Mouse (Mus musculus): ENCODE measurements at regions not wholly inside any gene's neighbourhood (a gene's known extent, or its start where the extent isn't known, plus 50 kb on each side); places are given as distances from the start of the nearest gene placed in this dataset.

GRCm38 (mm10) chr7:37006921-37007320, 309.0 kb downstream of the Tshz3 start:
- 74% methylated on average over 10 of the region's 10 CpGs for WGBS

GRCm38 (mm10) chr7:37011180-37011754, 313.3 kb downstream of the Tshz3 start:
- ATAC-seq (ENCODE audit: insufficient read depth, low FRiP score, low TSS enrichment) (no peak), DNase-seq (ENCODE audit: low spot score) (peak; percentile 48)
- Histone ChIP-seq H3K27me3 (ENCODE audit: control insufficient read depth, insufficient read depth, low read length) (no peaks in the 10 kb centered on the region), H3K9ac (ENCODE audit: low read length) (no peak overlapping the region), H3K27ac (ENCODE audit: low read depth, low read length) (no peak overlapping the region), H3K36me3 (ENCODE audit: control insufficient read depth, insufficient read depth, low read length) (no peaks in the 10 kb centered on the region), H3K4me3 (ENCODE audit: low read depth, low read length) (no peak overlapping the region), H3K4me1 (ENCODE audit: control insufficient read depth, insufficient read depth, low read length) (no peaks in the 10 kb centered on the region), H3K9me3 (ENCODE audit: control insufficient read depth, low read length) (no peaks in the 10 kb centered on the region), H3K4me2 (ENCODE audit: low read depth) (no peak overlapping the region)
- WGBS = 46% methylated on average over 6 of the region's 6 CpGs

More at GRCm38 (mm10) chr7:37006921-37007320, 309.0 kb downstream of the Tshz3 start:
- DNase-seq (ENCODE audit: low spot score) (no peak), ATAC-seq (ENCODE audit: insufficient read depth, low FRiP score, low TSS enrichment) (no peak)
- no peaks in the 10 kb centered on the region for H3K4me1 ChIP-seq (ENCODE audit: control insufficient read depth, insufficient read depth, low read length)
- H3K27ac ChIP-seq (ENCODE audit: low read depth, low read length) = no peak overlapping the region
- no peaks in the 10 kb centered on the region for H3K36me3 ChIP-seq (ENCODE audit: control insufficient read depth, insufficient read depth, low read length)
- no peak overlapping the region for H3K4me3 ChIP-seq (ENCODE audit: low read depth, low read length)
- no peak overlapping the region for H3K9ac ChIP-seq (ENCODE audit: low read length)
- H3K4me2 ChIP-seq (ENCODE audit: low read depth) = no peak overlapping the region
- H3K9me3 ChIP-seq (ENCODE audit: control insufficient read depth, low read length) = no peaks in the 10 kb centered on the region
- no peaks in the 10 kb centered on the region for H3K27me3 ChIP-seq (ENCODE audit: control insufficient read depth, insufficient read depth, low read length)

GRCm38 (mm10) chr7:37020078-37020477, 322.2 kb downstream of the Tshz3 start:
- Histone ChIP-seq H3K4me2 (ENCODE audit: low read depth) (no peak overlapping the region), H3K9me3 (ENCODE audit: control insufficient read depth, low read length) (no peaks in the 10 kb centered on the region), H3K27me3 (ENCODE audit: control insufficient read depth, insufficient read depth, low read length) (no peaks in the 10 kb centered on the region), H3K36me3 (ENCODE audit: control insufficient read depth, insufficient read depth, low read length) (no peaks in the 10 kb centered on the region), H3K27ac (ENCODE audit: low read depth, low read length) (no peak overlapping the region), H3K4me1 (ENCODE audit: control insufficient read depth, insufficient read depth, low read length) (no peaks in the 10 kb centered on the region), H3K9ac (ENCODE audit: low read length) (no peak overlapping the region), H3K4me3 (ENCODE audit: low read depth, low read length) (no peak overlapping the region)
- ATAC-seq (ENCODE audit: insufficient read depth, low FRiP score, low TSS enrichment) (no peak), DNase-seq (ENCODE audit: low spot score) (no peak)
- 56% methylated on average over 3 of the region's 3 CpGs for WGBS

- no peaks in the 10 kb centered on the region for H3K9me3 ChIP-seq (ENCODE audit: control insufficient read depth, low read length)
- no peaks in the 10 kb centered on the region for H3K36me3 ChIP-seq (ENCODE audit: control insufficient read depth, insufficient read depth, low read length)
- no peak overlapping the region for H3K4me2 ChIP-seq (ENCODE audit: low read depth)
- no peak overlapping the region for H3K9ac ChIP-seq (ENCODE audit: low read length)
- no peak overlapping the region for H3K4me3 ChIP-seq (ENCODE audit: low read depth, low read length)
- no peaks in the 10 kb centered on the region for H3K27me3 ChIP-seq (ENCODE audit: control insufficient read depth, insufficient read depth, low read length)
- no peak overlapping the region for H3K27ac ChIP-seq (ENCODE audit: low read depth, low read length)
- no peaks in the 10 kb centered on the region for H3K4me1 ChIP-seq (ENCODE audit: control insufficient read depth, insufficient read depth, low read length)
- WGBS = 81% methylated on average over 7 of the region's 7 CpGs
- DNase-seq (ENCODE audit: low spot score) (no peak), ATAC-seq (ENCODE audit: insufficient read depth, low FRiP score, low TSS enrichment) (no peak)
Measured at GRCm38 (mm10) chr7:37024501-37025025, 326.6 kb downstream of the Tshz3 start.

GRCm38 (mm10) chr7:37064582-37065458, 366.9 kb downstream of the Tshz3 start:
- DNase-seq (ENCODE audit: low spot score) = no peak
- ATAC-seq (ENCODE audit: insufficient read depth, low FRiP score, low TSS enrichment) = no peak

GRCm38 (mm10) chr7:37077698-37078097, 379.8 kb downstream of the Tshz3 start:
- no peaks in the 10 kb centered on the region for H3K27me3 ChIP-seq (ENCODE audit: control insufficient read depth, insufficient read depth, low read length)
- 50% methylated on average over 6 of the region's 6 CpGs for WGBS
- H3K9me3 ChIP-seq (ENCODE audit: control insufficient read depth, low read length) = no peaks in the 10 kb centered on the region
- H3K4me2 ChIP-seq (ENCODE audit: low read depth) = no peak overlapping the region
- H3K36me3 ChIP-seq (ENCODE audit: control insufficient read depth, insufficient read depth, low read length) = no peaks in the 10 kb centered on the region
- H3K9ac ChIP-seq (ENCODE audit: low read length) = no peak overlapping the region; the same call in 1 of the 2 replicates
- H3K4me3 ChIP-seq (ENCODE audit: low read depth, low read length) = no peak overlapping the region
- ATAC-seq (ENCODE audit: insufficient read depth, low FRiP score, low TSS enrichment) (no peak), DNase-seq (ENCODE audit: low spot score) (no peak)
- no peak overlapping the region for H3K27ac ChIP-seq (ENCODE audit: low read depth, low read length)
- H3K4me1 ChIP-seq (ENCODE audit: control insufficient read depth, insufficient read depth, low read length) = 0 out of 2 replicates have a peak, but pooled peaks cover 4% of the 10 kb centered on the region

More at GRCm38 (mm10) chr7:37064582-37065458, 366.9 kb downstream of the Tshz3 start:
- no peak overlapping the region for H3K4me2 ChIP-seq (ENCODE audit: low read depth)
- no peak overlapping the region for H3K4me3 ChIP-seq (ENCODE audit: low read depth, low read length)
- H3K9ac ChIP-seq (ENCODE audit: low read length) = no peak overlapping the region
- H3K36me3 ChIP-seq (ENCODE audit: control insufficient read depth, insufficient read depth, low read length) = no peaks in the 10 kb centered on the region
- no peak overlapping the region for H3K27ac ChIP-seq (ENCODE audit: low read depth, low read length)
- WGBS = 78% methylated on average over 8 of the region's 8 CpGs
- no peaks in the 10 kb centered on the region for H3K9me3 ChIP-seq (ENCODE audit: control insufficient read depth, low read length)
- H3K27me3 ChIP-seq (ENCODE audit: control insufficient read depth, insufficient read depth, low read length) = no peaks in the 10 kb centered on the region
- H3K4me1 ChIP-seq (ENCODE audit: control insufficient read depth, insufficient read depth, low read length) = no peaks in the 10 kb centered on the region

- no peaks in the 10 kb centered on the region for H3K36me3 ChIP-seq (ENCODE audit: control insufficient read depth, insufficient read depth, low read length)
Measured at GRCm38 (mm10) chr7:37078140-37078539, 380.2 kb downstream of the Tshz3 start.

GRCm38 (mm10) chr7:37089726-37090125, 391.8 kb downstream of the Tshz3 start:
- no peak overlapping the region for H3K9ac ChIP-seq (ENCODE audit: low read length)
- no peak overlapping the region for H3K4me2 ChIP-seq (ENCODE audit: low read depth)
- no peak overlapping the region for H3K4me3 ChIP-seq (ENCODE audit: low read depth, low read length)
- H3K9me3 ChIP-seq (ENCODE audit: control insufficient read depth, low read length) = no peaks in the 10 kb centered on the region
- DNase-seq (ENCODE audit: low spot score) (no peak), ATAC-seq (ENCODE audit: insufficient read depth, low FRiP score, low TSS enrichment) (no peak)
- H3K4me1 ChIP-seq (ENCODE audit: control insufficient read depth, insufficient read depth, low read length) = no peaks in the 10 kb centered on the region
- 93% methylated on average over 3 of the region's 3 CpGs for WGBS
- no peak overlapping the region for H3K27ac ChIP-seq (ENCODE audit: low read depth, low read length)
- H3K27me3 ChIP-seq (ENCODE audit: control insufficient read depth, insufficient read depth, low read length) = no peaks in the 10 kb centered on the region
- H3K36me3 ChIP-seq (ENCODE audit: control insufficient read depth, insufficient read depth, low read length) = no peaks in the 10 kb centered on the region

More at GRCm38 (mm10) chr7:37078140-37078539, 380.2 kb downstream of the Tshz3 start:
- no peak overlapping the region for H3K4me2 ChIP-seq (ENCODE audit: low read depth)
- no peak overlapping the region for H3K4me3 ChIP-seq (ENCODE audit: low read depth, low read length)
- no peak for ATAC-seq (ENCODE audit: insufficient read depth, low FRiP score, low TSS enrichment)
- no peak for DNase-seq (ENCODE audit: low spot score)
- 0 out of 2 replicates have a peak, but pooled peaks cover 4% of the 10 kb centered on the region for H3K4me1 ChIP-seq (ENCODE audit: control insufficient read depth, insufficient read depth, low read length)
- no peaks in the 10 kb centered on the region for H3K9me3 ChIP-seq (ENCODE audit: control insufficient read depth, low read length)
- 56% methylated on average over 7 of the region's 7 CpGs for WGBS
- no peak overlapping the region for H3K27ac ChIP-seq (ENCODE audit: low read depth, low read length)
- no peak overlapping the region; the same call in 1 of the 2 replicates for H3K9ac ChIP-seq (ENCODE audit: low read length)
- no peaks in the 10 kb centered on the region for H3K27me3 ChIP-seq (ENCODE audit: control insufficient read depth, insufficient read depth, low read length)

Data from neural tube, embryonic 11.5 days (tissue).